Mouse (Mus musculus) gastrocnemius, postnatal 10 days (tissue): Measurements from ENCODE around the gene Zdhhc11. TPM values are rescaled to one million over a fixed set of nuclear protein-coding genes. Genes with fewer than 3 reads are reported as not detected.
"Not testable (repeated sequence)": the region's sequence is repeated elsewhere in the genome, so short reads cannot be mapped to it uniquely, and the experiment has no call there.

Experiments used
- DNase-seq: peaks from one replicate; pipeline ENCODE4 v3.0.0; 2021; ENCODE audit warnings: mixed read lengths
- microRNA-seq, 2 experiments: library from miRNA; unstranded; fragments of <30 nt; microRNA quantifications; one replicate each; pipeline ENCODE4 v1.2.0; 2021
- total RNA-seq, 2 experiments: library from RNA; stranded (reverse); gene quantifications; 2 replicates each; pipeline ENCODE4 v1.2.3; 2021

Gene Zdhhc11
- total RNA-seq, 2 experiments from 2014 or later = not detected

DNA sequence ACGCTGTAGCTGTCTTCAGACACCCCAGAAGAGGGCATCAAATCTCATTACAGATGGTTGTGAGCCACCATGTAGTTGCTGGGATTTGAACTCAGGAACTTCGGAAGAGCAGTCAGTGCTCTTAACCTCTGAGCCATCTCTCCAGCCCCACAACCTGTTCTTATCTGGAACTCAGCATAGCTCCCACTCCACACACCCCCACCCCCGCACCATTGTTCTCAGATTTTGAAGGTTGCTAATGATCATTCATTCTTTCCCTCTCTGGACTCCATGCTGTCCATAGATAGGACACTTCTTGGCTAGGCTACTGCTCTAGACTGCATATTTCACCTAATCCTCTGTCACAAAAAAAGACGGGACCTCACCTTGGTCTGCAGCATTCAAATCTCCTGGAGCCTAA is 43.2 kb downstream of the Zdhhc11 start:
- DNase-seq = not testable (repeated sequence)

DNA sequence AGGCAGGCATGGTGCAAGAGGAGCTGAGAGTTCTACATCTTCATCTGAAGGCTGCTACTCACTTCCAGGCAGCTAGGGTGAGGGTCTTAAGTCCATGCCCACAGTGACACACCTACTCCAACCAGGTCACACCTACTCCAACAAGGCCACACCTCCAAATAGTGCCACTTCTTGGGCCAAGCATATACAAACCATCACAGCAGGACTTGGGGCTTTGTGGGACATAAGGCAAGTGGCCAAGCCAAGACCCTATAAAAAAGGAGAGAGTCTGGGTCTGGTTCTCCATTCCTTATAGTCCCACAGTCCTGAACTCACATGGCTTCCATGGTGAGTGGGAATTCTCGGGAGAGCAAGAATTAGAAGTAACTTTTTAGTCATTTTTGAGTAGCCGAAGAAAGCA is 44.6 kb downstream of the Zdhhc11 start:
- DNase-seq = not testable (repeated sequence)

DNA sequence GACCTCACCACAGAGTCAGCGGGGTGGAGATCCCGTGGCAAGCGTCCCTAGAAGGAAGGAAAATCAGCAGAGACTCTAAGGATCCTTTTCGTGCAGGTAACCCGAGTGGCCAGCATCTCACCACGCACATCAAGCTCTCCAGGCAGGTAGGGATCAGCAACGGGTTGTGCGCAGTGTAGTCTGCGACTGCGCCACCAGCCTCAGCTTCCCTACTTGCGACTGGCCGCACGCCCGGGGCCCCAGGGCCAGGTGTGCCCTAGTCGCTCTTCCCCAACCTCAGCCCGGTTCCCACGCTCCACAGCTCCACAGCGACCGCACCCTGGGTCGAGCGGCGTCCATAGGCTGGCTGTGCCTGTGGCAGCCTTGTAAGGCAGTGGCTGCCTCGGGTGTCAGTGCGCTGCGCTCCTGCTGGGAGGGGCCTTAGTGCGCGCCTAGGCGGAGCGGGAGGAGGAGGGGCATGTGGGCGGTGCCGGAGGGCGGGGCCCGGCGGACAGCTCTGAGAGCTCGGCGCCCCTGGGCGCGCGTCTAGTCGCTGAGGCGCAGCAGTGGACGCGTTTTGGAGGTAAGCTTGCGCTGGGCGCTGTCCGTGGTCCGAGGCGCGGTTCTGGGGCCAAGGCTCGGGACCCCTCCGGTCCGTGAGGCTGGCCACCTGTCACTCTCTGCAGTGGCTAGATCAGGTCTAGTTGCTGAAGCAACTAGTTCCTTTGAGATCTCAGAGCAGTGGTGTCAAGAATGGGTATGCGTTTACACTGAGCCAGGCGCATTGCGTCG is 45.5 kb downstream of the Zdhhc11 start, which contains the start of gene Tppp:
Tppp (plus strand) TSS at position 460 of the 771 bp plus-strand sequence.
- DNase-seq = peak; percentile 90

- DNase-seq = peak; percentile 56
Observed at GRCm38 (mm10) chr13:74009791-74010614, 46.4 kb downstream of the Zdhhc11 start.

- DNase-seq = no peak
Observed at GRCm38 (mm10) chr13:74010678-74011077, 47.0 kb downstream of the Zdhhc11 start.

- DNase-seq = no peak
Observed at GRCm38 (mm10) chr13:74015908-74016307, 52.3 kb downstream of the Zdhhc11 start.

DNA sequence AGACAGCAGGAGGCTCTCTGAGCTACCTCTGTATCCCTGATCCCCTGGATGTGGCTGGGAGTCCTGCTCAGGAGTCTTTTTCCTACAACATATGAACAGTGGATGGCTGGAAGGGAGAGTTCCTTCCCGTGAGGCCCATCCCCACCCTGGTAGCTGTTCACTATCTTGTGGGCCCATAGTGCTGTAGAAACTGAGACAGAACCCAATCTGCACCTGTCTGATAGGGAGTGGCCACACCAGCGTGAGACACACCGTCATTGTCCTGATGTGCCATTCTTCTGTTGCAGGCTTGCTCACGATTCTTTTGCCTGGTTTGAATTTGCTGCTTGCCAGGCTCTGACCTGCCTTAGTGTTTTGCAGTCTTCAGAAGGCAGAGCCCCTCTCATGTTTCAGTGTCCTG is 53.8 kb downstream of the Zdhhc11 start:
- DNase-seq = no peak

DNA sequence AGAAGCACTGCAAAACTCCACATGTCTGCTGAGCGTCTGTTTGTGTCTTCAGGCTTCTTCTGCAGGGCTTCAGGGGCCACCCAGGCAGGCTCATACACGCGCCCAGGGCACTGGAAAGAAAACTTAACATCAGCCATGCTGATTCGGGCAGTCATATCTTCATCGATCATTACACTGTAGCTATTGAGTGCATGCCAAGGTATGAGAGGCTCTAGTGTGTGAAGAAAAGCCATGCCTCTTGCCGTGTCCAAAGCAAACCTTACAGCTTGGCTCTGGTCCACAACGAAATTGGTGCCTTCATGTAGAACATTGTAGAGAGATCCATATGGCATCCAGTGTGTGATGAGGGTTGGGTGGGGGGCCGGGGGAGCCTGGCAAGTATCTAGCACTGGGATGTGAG is 55.4 kb downstream of the Zdhhc11 start:
- DNase-seq = not testable (repeated sequence)

DNA sequence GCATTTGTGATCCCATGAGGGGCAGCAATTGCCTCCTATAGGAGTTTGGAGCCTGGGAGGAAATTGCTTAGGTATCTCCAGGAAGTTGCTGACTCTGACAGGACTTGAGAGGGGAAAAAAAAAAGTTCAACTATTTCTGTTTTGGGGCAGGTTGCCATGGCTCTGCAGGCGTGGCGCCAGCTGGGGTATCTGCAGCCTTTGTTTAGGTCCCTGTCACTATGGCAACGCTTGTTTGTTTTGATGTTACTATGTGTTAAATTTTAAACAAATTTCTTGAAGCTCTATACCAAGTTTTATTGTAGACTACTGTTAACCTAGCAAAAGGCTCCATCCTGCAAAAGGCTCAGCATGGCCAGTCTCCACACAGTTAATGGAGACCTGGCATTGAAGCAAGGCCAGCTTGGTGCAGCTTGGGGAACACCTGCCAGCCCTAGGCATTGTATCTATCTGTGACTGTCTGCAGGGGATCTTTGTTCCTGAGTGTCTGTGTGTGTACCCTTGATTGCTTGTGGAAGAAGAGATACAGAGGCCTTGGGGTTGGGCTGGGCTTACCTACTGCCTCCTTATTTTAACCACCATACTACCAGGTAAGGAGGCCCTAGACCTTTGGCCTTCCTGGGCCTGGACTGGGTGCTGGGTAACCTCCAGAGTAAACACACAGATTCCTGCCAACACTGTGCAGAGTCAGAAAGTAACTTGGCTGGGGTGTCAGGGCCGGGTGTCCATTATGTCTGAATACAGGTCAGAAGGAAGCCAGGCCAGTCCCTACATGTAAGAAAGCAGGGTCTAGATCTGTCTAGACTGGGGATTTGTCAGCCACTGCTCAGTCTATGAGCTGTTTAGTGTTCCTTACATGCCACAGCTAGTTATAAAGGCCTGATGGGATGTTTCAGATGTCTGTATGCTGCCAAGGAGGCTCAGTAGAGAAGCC is 61.8 kb downstream of the Zdhhc11 start:
- peak; percentile 29 for DNase-seq

- DNase-seq = peak; percentile 26
Observed at GRCm38 (mm10) chr13:74026215-74026614, 62.6 kb downstream of the Zdhhc11 start.

- DNase-seq = no peak
Observed at GRCm38 (mm10) chr13:74028116-74028515, 64.5 kb downstream of the Zdhhc11 start.

DNA sequence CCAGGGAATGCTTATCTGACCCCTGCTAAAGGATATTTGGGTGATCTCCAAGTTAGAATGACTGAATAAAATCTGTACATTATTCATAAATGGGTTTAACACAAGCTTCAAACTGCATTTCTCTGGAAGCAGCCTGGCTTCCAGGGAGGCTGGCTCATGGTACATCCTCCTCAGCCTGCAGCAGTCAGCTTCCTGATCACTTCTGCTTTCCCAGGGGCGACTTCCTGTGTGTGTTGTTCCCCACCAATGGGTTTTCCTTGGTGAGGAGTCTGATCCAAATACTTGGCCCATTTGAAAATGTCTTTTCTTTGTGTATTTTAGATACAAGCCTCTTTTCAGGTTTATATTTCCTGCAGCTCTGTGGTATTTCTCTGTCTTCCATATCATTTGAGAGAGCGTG is 65.4 kb downstream of the Zdhhc11 start:
- no peak for DNase-seq

DNA sequence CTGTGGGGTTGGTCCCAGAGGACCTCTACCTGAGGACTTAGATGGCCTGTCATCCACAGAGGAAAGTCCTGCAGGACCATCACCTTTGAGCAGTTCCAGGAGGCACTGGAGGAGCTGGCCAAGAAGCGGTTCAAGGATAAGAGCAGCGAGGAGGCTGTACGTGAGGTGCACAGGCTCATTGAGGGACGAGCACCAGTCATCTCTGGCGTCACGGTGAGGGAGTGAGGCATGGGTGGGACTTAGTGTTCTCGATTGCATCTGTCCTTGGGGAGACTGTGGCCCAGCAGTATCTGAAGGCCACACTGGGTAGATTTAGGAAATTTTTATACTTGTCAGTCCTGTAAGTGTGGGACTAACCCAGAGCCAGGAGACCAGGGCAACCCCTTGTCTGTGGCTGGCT is 67.0 kb downstream of the Zdhhc11 start:
- no peak for DNase-seq

DNA sequence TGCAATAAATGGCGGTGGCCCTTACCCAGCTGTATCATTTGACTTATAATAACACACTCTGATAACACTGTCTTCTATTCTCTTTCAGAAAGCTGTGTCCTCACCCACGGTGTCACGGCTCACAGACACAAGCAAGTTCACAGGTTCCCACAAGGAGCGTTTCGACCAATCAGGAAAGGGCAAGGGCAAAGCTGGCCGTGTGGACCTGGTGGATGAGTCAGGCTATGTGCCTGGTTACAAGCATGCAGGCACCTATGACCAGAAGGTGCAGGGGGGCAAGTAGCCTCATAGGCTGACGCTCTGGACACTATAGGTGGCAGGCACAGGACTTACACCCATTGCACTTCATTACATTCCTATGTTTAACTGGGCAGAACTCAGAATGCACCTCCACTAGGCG is 67.5 kb downstream of the Zdhhc11 start:
- DNase-seq = no peak

- DNase-seq = no peak
Observed at GRCm38 (mm10) chr13:74034756-74035155, 71.1 kb downstream of the Zdhhc11 start.

- no peak for DNase-seq
Observed at GRCm38 (mm10) chr13:74035776-74036175, 72.1 kb downstream of the Zdhhc11 start.

- DNase-seq = no peak
Observed at GRCm38 (mm10) chr13:74039926-74040325, 76.3 kb downstream of the Zdhhc11 start.

Small RNA genes within 50 kb of the gene (microRNA-seq; reads per million reads assigned to microRNA genes)
- 0 reads per million in 2 experiments for gene Gm25197

Other genes starting within 250 kb of the Zdhhc11 start
- 1 to 10 TPM; 5.5 to 7.7 TPM for gene Slc12a7, start 230.8 kb upstream of the Zdhhc11 start, total RNA-seq
- 1 to 10 TPM; 3.5 to 3.9 TPM for gene Nkd2, start 116.2 kb upstream of the Zdhhc11 start, total RNA-seq
- 1 to 10 TPM; 2.2 to 2.9 TPM for gene Trip13, start 26.1 kb upstream of the Zdhhc11 start, total RNA-seq
- 10 to 100 TPM; 15.4 to 19.0 TPM for gene Brd9, start 26.0 kb upstream of the Zdhhc11 start, total RNA-seq
- gene Tppp, start 45.6 kb downstream of the Zdhhc11 start, total RNA-seq = 1 to 10 TPM; 5.5 to 5.8 TPM
- gene Cep72, start 98.4 kb downstream of the Zdhhc11 start, total RNA-seq = 1 to 10 TPM; 1.6 to 2.7 TPM
- 1 to 10 TPM in 1 of 2 experiments, under 1 TPM in 1; 0.77 to 1.6 TPM for gene Slc9a3, start 157.6 kb downstream of the Zdhhc11 start, total RNA-seq
- gene Exoc3, start 244.9 kb downstream of the Zdhhc11 start, total RNA-seq = 10 to 100 TPM; 30.8 to 36.1 TPM